Mouse (Mus musculus): ENCODE results near the gene Ptprg. TPM values are rescaled to one million over a fixed set of nuclear protein-coding genes. Genes with fewer than 3 reads are reported as not detected.
A peak's percentile ranks its signal among the peaks of the same experiment; 100 is the strongest.

Ptprg gene
- polyA plus RNA-seq, 1 experiment from 2014 or later: 55.8 TPM

DNA sequence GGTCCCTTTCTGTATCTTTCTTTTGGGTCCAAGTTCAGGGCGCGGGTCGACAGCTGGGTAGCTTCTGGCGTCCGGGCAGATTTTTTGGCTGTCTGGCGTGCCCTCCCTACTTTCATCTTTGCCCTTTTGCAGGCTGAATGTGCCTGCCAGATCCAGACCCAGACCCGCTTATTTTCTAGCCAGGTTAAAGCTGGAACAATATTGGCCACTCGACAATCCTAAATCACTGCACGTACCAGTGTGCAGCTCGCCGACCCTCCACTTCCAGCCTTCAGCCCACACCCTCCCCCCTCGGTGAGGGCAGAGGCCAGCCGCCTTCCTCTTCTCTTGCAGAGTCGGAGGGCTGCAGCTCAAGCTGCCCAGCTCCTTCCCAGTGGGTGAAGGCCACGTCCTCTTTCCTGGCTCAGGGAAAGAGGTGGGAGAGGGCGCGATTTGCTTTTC, 1.7 kb downstream of the Ptprg start:
- H3K4me1 ChIP-seq: peaks cover 18% of the 10 kb centered on the region
- WGBS: under 1% methylated on average over 17 of the region's 17 CpGs
- H3K4me2 ChIP-seq (replicated peaks): peak overlapping the region; percentile 89
- peak overlapping the region; percentile 87 for H3K9ac ChIP-seq
- H3K27ac ChIP-seq: peak overlapping the region; percentile 97
- H3K36me3 ChIP-seq: no peaks in the 10 kb centered on the region
- no peak for ATAC-seq (ENCODE audit: low FRiP score)
- H3K4me3 ChIP-seq: peak overlapping the region; percentile 77
- no peaks in the 10 kb centered on the region for H3K9me3 ChIP-seq (replicated peaks)
- H3K27me3 ChIP-seq: no peaks in the 10 kb centered on the region

DNA sequence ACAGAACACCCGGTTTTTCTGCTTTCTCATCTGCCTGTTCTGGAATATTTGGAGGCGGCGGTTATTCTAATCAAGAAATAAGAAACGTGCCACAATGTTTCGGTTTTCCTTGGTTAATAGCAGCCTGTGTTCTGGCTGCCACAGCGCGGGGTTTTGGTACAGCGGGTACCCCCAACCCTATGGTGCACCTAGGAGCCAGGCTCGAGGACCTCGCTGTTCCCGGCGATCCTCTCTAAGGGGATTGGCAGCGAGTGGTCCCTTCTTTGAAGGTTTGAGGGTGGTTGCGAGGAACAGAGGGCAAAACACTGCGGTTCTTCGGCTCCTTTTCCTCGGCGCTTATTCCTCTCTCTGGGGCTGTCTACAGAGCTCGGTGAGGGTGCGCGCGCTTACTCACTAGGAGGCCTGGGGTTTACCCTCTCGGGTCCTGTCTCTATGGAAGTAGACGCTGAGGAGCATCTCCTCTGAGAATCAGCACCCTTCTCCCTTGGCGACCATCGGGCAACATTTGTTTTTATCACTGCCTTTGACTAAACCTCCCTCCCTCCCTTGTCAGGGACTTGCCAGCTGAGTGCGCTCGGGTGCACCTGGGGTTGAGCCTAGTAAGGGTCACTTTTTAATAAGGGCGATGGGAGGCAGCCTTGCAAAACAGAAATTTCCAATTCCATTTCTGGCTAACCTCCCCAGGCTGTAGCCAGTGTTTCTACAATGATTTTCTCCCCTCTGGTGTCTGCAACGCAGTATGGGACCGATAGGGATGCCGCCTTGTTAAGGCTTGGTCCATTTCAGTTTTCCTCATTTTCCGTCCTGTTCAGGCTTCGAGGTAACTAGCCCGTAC, 2.4 kb downstream of the Ptprg start:
- under 1% methylated on average over 35 of the region's 35 CpGs for WGBS
- Histone ChIP-seq H3K4me3 (peak overlapping the region; percentile 77), H3K4me2 (replicated peaks) (peak overlapping the region; percentile 89), H3K4me1 (peaks cover 20% of the 10 kb centered on the region), H3K27me3 (no peaks in the 10 kb centered on the region), H3K36me3 (no peaks in the 10 kb centered on the region), H3K27ac (peak overlapping the region; percentile 97), H3K9ac (peak overlapping the region; percentile 87), H3K9me3 (replicated peaks) (no peaks in the 10 kb centered on the region)
- ATAC-seq (ENCODE audit: low FRiP score): no peak

DNA sequence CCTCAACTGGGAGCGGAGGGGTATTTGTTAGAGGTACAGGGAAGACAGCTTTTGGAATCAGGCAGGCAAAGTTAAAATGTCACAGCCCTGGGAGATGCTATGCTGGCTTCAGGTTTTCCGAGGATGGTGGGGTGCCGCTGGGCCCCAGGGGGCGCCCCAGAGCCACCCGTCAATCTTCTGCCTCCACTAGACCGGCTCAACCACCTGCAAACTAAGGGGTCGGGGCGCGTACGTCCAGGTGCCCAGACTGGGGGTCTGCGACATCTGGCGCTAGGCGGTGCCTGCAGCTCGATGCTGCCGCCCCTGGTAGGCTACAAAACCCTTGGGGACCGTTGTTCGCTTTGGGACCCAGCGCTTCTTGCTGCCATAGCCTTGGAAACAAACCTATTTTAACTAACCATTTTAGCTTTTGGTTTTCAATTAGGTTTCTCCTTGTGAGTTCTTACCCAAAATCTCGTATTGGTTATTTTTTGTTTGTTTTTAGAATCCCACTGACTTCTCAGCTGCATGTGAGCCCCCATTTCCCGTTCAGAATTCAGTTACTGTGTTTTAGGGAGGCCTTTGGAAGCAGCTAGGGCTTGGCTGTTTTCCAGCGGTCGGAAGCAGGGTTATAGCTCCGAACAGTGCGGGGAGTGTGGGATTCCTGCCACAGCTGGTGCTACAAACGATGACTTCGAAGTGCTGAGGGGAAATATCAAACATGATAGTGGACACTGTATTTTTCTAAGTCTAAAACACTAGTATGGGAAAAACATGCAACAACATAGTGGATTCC, 3.2 kb downstream of the Ptprg start:
- no peaks in the 10 kb centered on the region for H3K36me3 ChIP-seq
- no peaks in the 10 kb centered on the region for H3K27me3 ChIP-seq
- peak overlapping the region; percentile 89 for H3K4me2 ChIP-seq (replicated peaks)
- H3K9ac ChIP-seq: peak overlapping the region; percentile 87
- H3K27ac ChIP-seq: peak overlapping the region; percentile 97
- peaks cover 23% of the 10 kb centered on the region for H3K4me1 ChIP-seq
- 9% methylated on average over 26 of the region's 26 CpGs for WGBS
- H3K4me3 ChIP-seq: peak overlapping the region; percentile 77
- peak; percentile 3; the same call in 1 of the 2 replicates for ATAC-seq (ENCODE audit: low FRiP score)
- no peaks in the 10 kb centered on the region for H3K9me3 ChIP-seq (replicated peaks)

DNA sequence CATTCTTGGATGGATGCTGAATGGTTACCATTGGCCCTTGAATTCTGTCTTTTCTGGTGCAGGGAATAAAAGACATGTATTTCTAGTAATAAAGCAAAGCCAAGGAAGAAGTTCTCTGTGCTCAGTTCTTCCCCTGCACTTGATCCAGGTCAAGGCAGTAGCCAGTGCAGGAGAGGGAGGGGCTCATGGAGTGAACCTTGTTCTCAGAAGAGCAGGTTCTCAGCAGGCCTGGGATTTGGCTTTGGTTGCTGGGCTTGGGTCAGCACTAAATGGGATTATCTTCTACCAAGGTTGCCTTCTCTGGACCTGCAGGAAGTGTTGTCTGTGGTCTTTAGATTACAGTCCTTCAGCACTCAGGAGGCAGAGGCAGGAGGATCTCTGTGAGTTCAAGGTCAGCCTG, 5.2 kb downstream of the Ptprg start:
- Histone ChIP-seq H3K36me3 (no peaks in the 10 kb centered on the region), H3K27ac (no peak overlapping the region), H3K4me1 (peaks cover 17% of the 10 kb centered on the region), H3K4me3 (no peak overlapping the region), H3K27me3 (no peaks in the 10 kb centered on the region), H3K4me2 (replicated peaks) (no peak overlapping the region), H3K9ac (no peak overlapping the region), H3K9me3 (replicated peaks) (no peaks in the 10 kb centered on the region)
- ATAC-seq (ENCODE audit: low FRiP score): no peak

DNA sequence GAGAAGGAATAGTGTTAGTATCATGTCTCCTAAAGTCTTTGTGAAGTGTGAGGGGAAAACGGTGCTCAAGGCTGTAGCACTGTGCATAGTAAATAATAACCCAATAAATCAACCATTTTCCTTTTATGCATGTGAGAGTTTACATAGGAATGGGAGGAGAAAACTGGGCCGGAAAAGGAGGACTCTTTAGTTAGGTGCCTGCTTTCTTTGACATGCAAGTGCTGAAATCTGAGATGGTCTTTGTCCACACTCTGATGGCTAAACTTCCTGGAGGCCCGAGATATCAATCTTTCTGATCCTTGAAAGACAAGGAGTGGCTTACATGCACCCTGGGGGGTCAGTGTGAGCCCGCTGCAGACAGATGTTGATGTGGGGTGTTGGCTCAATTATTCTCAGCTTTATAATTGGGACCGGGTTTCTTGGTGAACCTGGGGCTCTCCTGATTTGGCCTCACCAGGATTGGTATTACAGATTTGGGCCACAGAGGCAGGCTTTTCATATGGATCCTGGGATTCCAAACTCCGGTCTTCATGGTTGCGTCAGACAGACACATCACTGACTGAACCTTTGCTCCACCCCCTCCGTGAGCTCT, 7.4 kb downstream of the Ptprg start:
- no peak for ATAC-seq (ENCODE audit: low FRiP score)
- H3K27me3 ChIP-seq: no peaks in the 10 kb centered on the region
- H3K4me2 ChIP-seq (replicated peaks): no peak overlapping the region
- no peak overlapping the region for H3K27ac ChIP-seq
- 58% methylated on average over 8 of the region's 8 CpGs for WGBS
- no peak overlapping the region for H3K4me3 ChIP-seq
- H3K36me3 ChIP-seq: no peaks in the 10 kb centered on the region
- H3K4me1 ChIP-seq: peaks cover 17% of the 10 kb centered on the region
- H3K9me3 ChIP-seq (replicated peaks): no peaks in the 10 kb centered on the region
- no peak overlapping the region for H3K9ac ChIP-seq

DNA sequence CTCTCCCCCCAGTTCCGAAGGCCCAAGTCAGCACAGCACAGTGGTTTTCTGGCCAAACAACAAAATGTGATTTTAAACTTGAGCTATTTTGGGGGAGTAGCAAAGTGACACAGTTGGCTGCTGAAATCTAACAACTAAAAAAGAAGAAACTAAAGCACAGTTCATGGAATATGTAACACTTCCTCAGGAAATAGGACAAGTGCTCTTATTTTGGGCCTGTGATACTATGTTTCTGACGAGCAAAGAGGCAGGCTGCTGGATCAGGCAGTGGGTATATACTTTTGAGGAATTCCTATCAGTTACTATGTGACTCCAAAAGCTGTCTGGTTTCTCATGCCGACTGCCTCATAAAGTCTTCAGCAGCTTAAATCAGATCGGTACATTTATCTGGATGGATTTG, 8.1 kb downstream of the Ptprg start:
- ATAC-seq (ENCODE audit: low FRiP score): no peak
- no peaks in the 10 kb centered on the region for H3K9me3 ChIP-seq (replicated peaks)
- peaks cover 12% of the 10 kb centered on the region for H3K4me1 ChIP-seq
- H3K36me3 ChIP-seq: no peaks in the 10 kb centered on the region
- H3K4me3 ChIP-seq: no peak overlapping the region
- H3K27me3 ChIP-seq: no peaks in the 10 kb centered on the region
- no peak overlapping the region for H3K9ac ChIP-seq
- no peak overlapping the region for H3K27ac ChIP-seq
- no peak overlapping the region for H3K4me2 ChIP-seq (replicated peaks)
- WGBS: 90% methylated on average over 4 of the region's 4 CpGs

DNA sequence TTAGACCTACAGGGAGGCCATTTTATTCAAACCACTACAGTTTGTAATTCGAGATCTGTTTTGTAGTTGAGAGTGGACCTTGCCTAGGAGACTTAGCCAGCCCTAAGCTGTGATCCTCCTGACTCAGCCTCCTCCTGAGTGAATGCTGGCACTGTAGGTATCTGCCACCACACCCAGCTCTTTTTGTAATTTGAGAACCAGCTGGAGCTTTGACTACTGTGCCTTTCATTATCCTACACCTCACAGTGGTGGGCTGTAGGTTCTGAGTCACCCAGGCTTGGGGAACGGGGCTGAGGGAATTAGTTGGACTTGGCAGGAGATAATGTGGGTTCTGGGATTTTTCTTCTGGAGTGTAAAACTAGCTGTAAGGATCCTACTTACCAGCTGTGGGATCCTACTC, 9.5 kb downstream of the Ptprg start:
- no peak for ATAC-seq (ENCODE audit: low FRiP score)

DNA sequence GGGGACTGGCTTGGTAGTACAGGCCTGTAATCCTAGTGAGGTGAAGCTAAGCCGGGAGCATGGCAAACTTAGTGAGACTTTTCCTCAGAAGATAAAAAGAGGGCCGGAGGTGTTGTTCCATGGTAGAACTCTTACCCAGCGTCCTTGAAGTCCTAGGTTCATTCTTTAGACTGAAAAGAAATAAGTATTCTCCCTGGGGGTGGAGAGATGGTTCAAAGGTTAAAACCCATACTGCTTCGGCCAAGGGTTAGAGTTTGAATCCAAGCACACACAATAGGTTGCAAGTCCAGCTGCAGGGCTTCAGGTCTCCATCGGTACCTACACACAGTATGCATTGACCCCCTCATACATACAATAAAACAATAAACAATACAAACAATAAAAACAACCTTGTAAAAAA, 10.3 kb downstream of the Ptprg start:
- 0 out of 2 replicates have a peak, but pooled peaks cover 4% of the 10 kb centered on the region for H3K4me1 ChIP-seq
- H3K4me3 ChIP-seq: no peak overlapping the region
- no peaks in the 10 kb centered on the region for H3K36me3 ChIP-seq
- no peaks in the 10 kb centered on the region for H3K27me3 ChIP-seq
- H3K9ac ChIP-seq: no peak overlapping the region
- WGBS: 83% methylated on average over 5 of the region's 5 CpGs
- no peak overlapping the region for H3K27ac ChIP-seq
- no peak overlapping the region for H3K4me2 ChIP-seq (replicated peaks)
- no peaks in the 10 kb centered on the region for H3K9me3 ChIP-seq (replicated peaks)
- no peak for ATAC-seq (ENCODE audit: low FRiP score)

More for the DNA sequence above, 9.5 kb downstream of the Ptprg start:
- no peak overlapping the region for H3K4me3 ChIP-seq
- H3K4me2 ChIP-seq (replicated peaks): no peak overlapping the region
- H3K9ac ChIP-seq: no peak overlapping the region
- H3K36me3 ChIP-seq: no peaks in the 10 kb centered on the region
- H3K27me3 ChIP-seq: no peaks in the 10 kb centered on the region
- no peak overlapping the region for H3K27ac ChIP-seq
- H3K9me3 ChIP-seq (replicated peaks): no peaks in the 10 kb centered on the region
- 90% methylated on average over 2 of the region's 2 CpGs for WGBS
- H3K4me1 ChIP-seq: 0 out of 2 replicates have a peak, but pooled peaks cover 4% of the 10 kb centered on the region

DNA sequence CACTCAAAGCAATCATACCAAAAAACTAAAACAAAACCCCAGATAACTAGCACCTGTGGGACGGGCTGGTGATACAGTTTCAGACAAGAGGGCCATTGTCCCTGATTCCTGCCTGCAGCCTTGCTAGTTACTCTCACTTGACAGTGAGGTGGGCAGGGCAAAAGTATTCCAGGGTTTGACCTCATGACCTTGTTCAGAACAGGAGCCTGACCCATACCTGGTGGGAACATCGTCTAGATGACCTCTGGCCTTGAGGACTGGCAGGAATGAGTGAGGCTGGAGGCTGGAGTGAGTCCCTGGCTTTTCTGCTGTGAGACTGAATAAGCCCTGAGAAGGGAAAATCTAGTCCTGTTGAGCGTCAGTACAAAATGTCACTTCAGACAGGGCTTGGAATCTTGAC, 11.1 kb downstream of the Ptprg start:
- WGBS: 73% methylated on average over 3 of the region's 3 CpGs
- no peak for ATAC-seq (ENCODE audit: low FRiP score)
- Histone ChIP-seq H3K9me3 (replicated peaks) (no peaks in the 10 kb centered on the region), H3K36me3 (no peaks in the 10 kb centered on the region), H3K4me2 (replicated peaks) (no peak overlapping the region), H3K4me3 (no peak overlapping the region), H3K4me1 (0 out of 2 replicates have a peak, but pooled peaks cover 4% of the 10 kb centered on the region), H3K27me3 (no peaks in the 10 kb centered on the region), H3K27ac (no peak overlapping the region), H3K9ac (no peak overlapping the region)

DNA sequence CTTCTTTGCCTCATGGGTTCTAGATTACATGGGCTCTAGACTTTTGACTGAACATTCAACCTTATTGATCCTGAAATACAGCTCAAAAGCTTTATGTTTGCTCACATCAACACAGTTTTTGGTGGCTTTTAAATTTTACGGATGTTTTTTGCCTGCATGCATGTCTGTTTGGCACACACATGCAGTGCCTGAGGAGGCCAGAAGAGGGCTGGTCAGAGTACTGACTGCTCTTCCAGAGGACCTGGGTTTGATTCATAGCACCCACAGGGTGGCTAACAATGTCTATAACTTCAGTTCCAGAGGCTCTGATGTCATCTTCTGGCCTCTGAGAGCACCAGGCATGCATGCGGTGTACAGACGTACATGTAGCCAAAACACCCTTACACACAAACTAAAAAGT, 12.0 kb downstream of the Ptprg start:
- Histone ChIP-seq H3K27ac (no peak overlapping the region), H3K36me3 (no peaks in the 10 kb centered on the region), H3K9me3 (replicated peaks) (no peaks in the 10 kb centered on the region), H3K27me3 (no peaks in the 10 kb centered on the region), H3K4me1 (0 out of 2 replicates have a peak, but pooled peaks cover 4% of the 10 kb centered on the region), H3K4me3 (no peak overlapping the region), H3K4me2 (replicated peaks) (no peak overlapping the region), H3K9ac (no peak overlapping the region)
- WGBS: 98% methylated on average over 3 of the region's 3 CpGs
- no peak for ATAC-seq (ENCODE audit: low FRiP score)

DNA sequence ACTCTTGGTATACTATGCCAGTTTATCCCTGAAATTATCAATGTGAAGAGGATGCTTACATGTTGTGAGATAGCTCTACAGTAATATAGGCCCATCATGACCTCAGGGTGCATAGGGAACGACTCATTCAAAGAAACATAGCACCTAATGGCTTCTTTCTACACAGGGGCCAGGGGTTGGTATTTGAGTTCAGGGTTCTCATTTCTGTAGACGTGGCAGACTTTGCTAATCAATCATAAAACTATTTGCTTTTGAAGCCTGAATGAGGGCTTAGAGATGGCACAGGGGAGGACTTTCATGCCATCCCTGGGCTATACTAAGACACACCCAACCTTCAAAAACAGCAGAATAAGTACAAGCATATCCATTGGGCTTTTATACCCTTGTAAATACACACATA, 16.4 kb downstream of the Ptprg start:
- Histone ChIP-seq H3K36me3 (no peaks in the 10 kb centered on the region), H3K27me3 (no peaks in the 10 kb centered on the region), H3K9me3 (replicated peaks) (no peaks in the 10 kb centered on the region), H3K4me1 (peaks cover 2% of the 10 kb centered on the region; the same call in 1 of the 2 replicates), H3K27ac (no peak overlapping the region), H3K4me3 (no peak overlapping the region), H3K9ac (no peak overlapping the region), H3K4me2 (replicated peaks) (no peak overlapping the region)
- WGBS: 79% methylated on average over 2 of the region's 2 CpGs
- no peak for ATAC-seq (ENCODE audit: low FRiP score)

DNA sequence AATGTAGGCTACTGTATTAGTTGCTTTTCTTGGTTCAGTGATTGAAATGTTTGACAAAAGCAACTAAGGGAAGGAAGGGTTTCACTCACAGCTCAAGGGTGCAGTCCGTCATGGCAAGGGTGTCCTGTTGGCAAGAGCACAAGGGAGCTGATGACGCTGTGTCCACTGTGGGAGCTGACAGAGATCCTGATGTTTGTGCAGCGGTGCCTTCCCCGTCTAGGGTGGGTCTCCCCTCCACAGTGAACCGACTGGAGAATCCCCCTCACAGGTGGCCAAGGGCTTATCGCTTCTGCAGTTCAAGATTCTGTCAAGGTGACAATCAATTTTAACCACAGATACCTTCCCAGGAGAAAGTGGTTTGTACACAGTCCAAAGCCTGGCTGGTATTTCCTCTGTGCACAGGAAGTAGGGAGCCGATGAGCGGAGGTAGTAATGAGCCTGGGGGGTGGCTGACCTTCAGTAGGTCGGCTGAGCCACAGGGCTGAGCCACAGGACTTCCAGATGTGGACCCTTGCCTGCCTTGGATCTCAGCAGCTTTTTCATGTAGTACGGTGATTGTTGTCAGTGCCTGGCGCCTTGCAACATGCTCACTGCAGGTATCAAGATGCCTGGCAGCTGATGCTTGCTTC, 18.5 kb downstream of the Ptprg start:
- ATAC-seq (ENCODE audit: low FRiP score): no peak
- H3K4me2 ChIP-seq (replicated peaks): no peak overlapping the region
- H3K9me3 ChIP-seq (replicated peaks): no peaks in the 10 kb centered on the region
- no peaks in the 10 kb centered on the region for H3K27me3 ChIP-seq
- 78% methylated on average over 11 of the region's 11 CpGs for WGBS
- no peak overlapping the region for H3K27ac ChIP-seq
- no peaks in the 10 kb centered on the region for H3K36me3 ChIP-seq
- peaks cover 6% of the 10 kb centered on the region for H3K4me1 ChIP-seq
- H3K4me3 ChIP-seq: no peak overlapping the region
- no peak overlapping the region for H3K9ac ChIP-seq
